Mouse (Mus musculus) lung, embryonic 15.5 days (tissue): Measurements from ENCODE around the gene Lpxn. TPM values are rescaled to one million over a fixed set of nuclear protein-coding genes. Genes with fewer than 3 reads are reported as not detected.
A peak's percentile ranks its signal among the peaks of the same experiment; 100 is the strongest.

Experiments
- ATAC-seq: fragments of 200-750 bp; cut with Nextera tagmentation; 2 replicates; pipeline ENCODE4 v1.8.0; 2017; ENCODE audit warnings: moderate number of reproducible peaks, borderline replicate concordance; ENCODE audit not compliant: low FRiP score, low TSS enrichment; ENCODE audit errors: extremely low read depth
- H3K27ac ChIP-seq: fragments of 300-500 bp; sonication (generic); 2 replicates; pipeline ENCODE4 v1.5.1; 2015; ENCODE audit warnings: moderate library complexity, mild to moderate bottlenecking, inconsistent platforms
- H3K27me3 ChIP-seq: fragments of 300-500 bp; sonication (generic); 2 replicates; pipeline ENCODE4 v1.6.1; 2015; ENCODE audit warnings: inconsistent platforms
- H3K36me3 ChIP-seq: fragments of 300-500 bp; sonication (generic); 2 replicates; pipeline ENCODE4 v1.6.1; 2015; ENCODE audit warnings: inconsistent platforms
- H3K4me1 ChIP-seq: fragments of 300-500 bp; sonication (generic); 2 replicates; pipeline ENCODE4 v1.6.1; 2015; ENCODE audit warnings: inconsistent platforms
- H3K4me2 ChIP-seq: fragments of 300-500 bp; sonication (generic); 2 replicates; pipeline ENCODE4 v1.6.1; 2015; ENCODE audit warnings: inconsistent platforms, mild to moderate bottlenecking, moderate library complexity
- H3K4me3 ChIP-seq: fragments of 300-500 bp; sonication (generic); 2 replicates; pipeline ENCODE4 v1.5.1; 2015; ENCODE audit warnings: mild to moderate bottlenecking, inconsistent platforms
- H3K9ac ChIP-seq: fragments of 300-500 bp; sonication (generic); 2 replicates; pipeline ENCODE4 v1.6.1; 2015; ENCODE audit warnings: inconsistent platforms
- H3K9me3 ChIP-seq: fragments of 300-500 bp; sonication (generic); 2 replicates; pipeline ENCODE4 v1.6.1; 2016; ENCODE audit warnings: inconsistent platforms
- WGBS: fragments of 180-500 bp; shearing (Covaris S2); methylation state at CpG from one replicate; pipeline ENCODE4 v1.1.7; 2015; 5-methylcytosine and 5-hydroxymethylcytosine counted together
- polyA plus RNA-seq: library from polyadenylated mRNA; unstranded; fragments of >200 nt; fragmentation: Nextera tagmentation; extraction: Ambion mirVana; gene quantifications from 2 replicates; pipeline ENCODE4 v1.2.1, GENCODE M21; 2015

The Lpxn gene
- polyA plus RNA-seq, 1 experiment from 2014 or later: 2.5 TPM

- WGBS: under 1% methylated on average over 34 of the region's 39 CpGs
- ATAC-seq: peak; percentile 63
- H3K36me3 ChIP-seq: no peaks in the 10 kb centered on the region
These were observed 1.6 kb upstream of the Lpxn start for GRCm38 (mm10) chr19:12794056-12795044.

GRCm38 (mm10) chr19:12795110-12795509 lies 883 bp upstream of the Lpxn start:
- Histone ChIP-seq H3K27ac (peak overlapping the region; percentile 100), H3K4me1 (peaks cover 7% of the 10 kb centered on the region), H3K9ac (peak overlapping the region; percentile 99), H3K9me3 (no peaks in the 10 kb centered on the region), H3K4me2 (peak overlapping the region; percentile 55), H3K4me3 (peak overlapping the region; percentile 98), H3K36me3 (no peaks in the 10 kb centered on the region), H3K27me3 (no peaks in the 10 kb centered on the region)
- under 1% methylated on average over 29 of the region's 63 CpGs for WGBS
- no peak for ATAC-seq

More at GRCm38 (mm10) chr19:12794056-12795044, 1.6 kb upstream of the Lpxn start:
- H3K4me3 ChIP-seq: peak overlapping the region; percentile 98
- H3K9ac ChIP-seq: peak overlapping the region; percentile 99
- no peaks in the 10 kb centered on the region for H3K9me3 ChIP-seq
- peaks cover 7% of the 10 kb centered on the region for H3K4me1 ChIP-seq
- H3K27me3 ChIP-seq: no peaks in the 10 kb centered on the region
- peak overlapping the region; percentile 100 for H3K27ac ChIP-seq
- peak overlapping the region; percentile 55 for H3K4me2 ChIP-seq

GRCm38 (mm10) chr19:12796328-12796931 lies 437 bp downstream of the Lpxn start:
- peak overlapping the region; percentile 100 for H3K27ac ChIP-seq
- peak; percentile 6 for ATAC-seq
- H3K4me3 ChIP-seq: peak overlapping the region; percentile 98
- H3K4me1 ChIP-seq: peaks cover 7% of the 10 kb centered on the region
- no peaks in the 10 kb centered on the region for H3K36me3 ChIP-seq
- peak overlapping the region; percentile 79 for H3K4me2 ChIP-seq
- H3K9ac ChIP-seq: peak overlapping the region; percentile 64
- no peaks in the 10 kb centered on the region for H3K9me3 ChIP-seq
- no peaks in the 10 kb centered on the region for H3K27me3 ChIP-seq
- WGBS: under 1% methylated on average over 29 of the region's 29 CpGs

GRCm38 (mm10) chr19:12797071-12797470 lies 1.1 kb downstream of the Lpxn start:
- Histone ChIP-seq H3K9ac (peak overlapping the region; percentile 64), H3K4me1 (peaks cover 4% of the 10 kb centered on the region; the same call in 1 of the 2 replicates), H3K27me3 (no peaks in the 10 kb centered on the region), H3K9me3 (no peaks in the 10 kb centered on the region), H3K36me3 (no peaks in the 10 kb centered on the region), H3K4me2 (peak overlapping the region; percentile 79), H3K4me3 (peak overlapping the region; percentile 98), H3K27ac (peak overlapping the region; percentile 100)
- WGBS: under 1% methylated on average over 7 of the region's 7 CpGs
- no peak for ATAC-seq

- Histone ChIP-seq H3K9me3 (no peaks in the 10 kb centered on the region), H3K27me3 (no peaks in the 10 kb centered on the region), H3K36me3 (no peaks in the 10 kb centered on the region), H3K27ac (no peak overlapping the region), H3K4me1 (no peaks in the 10 kb centered on the region), H3K4me3 (no peak overlapping the region), H3K9ac (no peak overlapping the region), H3K4me2 (no peak overlapping the region)
- WGBS: 66% methylated on average over 4 of the region's 4 CpGs
- no peak for ATAC-seq
These were observed 2.4 kb downstream of the Lpxn start for GRCm38 (mm10) chr19:12798404-12798803.

- Histone ChIP-seq H3K4me3 (no peak overlapping the region), H3K4me2 (no peak overlapping the region), H3K36me3 (no peaks in the 10 kb centered on the region), H3K9ac (no peak overlapping the region), H3K4me1 (no peaks in the 10 kb centered on the region), H3K27ac (no peak overlapping the region), H3K9me3 (no peaks in the 10 kb centered on the region), H3K27me3 (no peaks in the 10 kb centered on the region)
- 83% methylated on average over 3 of the region's 3 CpGs for WGBS
- ATAC-seq: no peak
These were observed 3.1 kb downstream of the Lpxn start for GRCm38 (mm10) chr19:12799081-12799480.

GRCm38 (mm10) chr19:12800621-12801020 lies 4.6 kb downstream of the Lpxn start:
- no peaks in the 10 kb centered on the region for H3K9me3 ChIP-seq
- no peaks in the 10 kb centered on the region for H3K4me1 ChIP-seq
- H3K36me3 ChIP-seq: no peaks in the 10 kb centered on the region
- H3K27ac ChIP-seq: no peak overlapping the region
- 69% methylated on average over 2 of the region's 2 CpGs for WGBS
- no peaks in the 10 kb centered on the region for H3K27me3 ChIP-seq
- no peak overlapping the region for H3K9ac ChIP-seq
- no peak for ATAC-seq
- no peak overlapping the region for H3K4me3 ChIP-seq
- H3K4me2 ChIP-seq: no peak overlapping the region

- H3K9me3 ChIP-seq: no peaks in the 10 kb centered on the region
- no peak overlapping the region for H3K4me2 ChIP-seq
- no peak overlapping the region for H3K27ac ChIP-seq
- H3K27me3 ChIP-seq: no peaks in the 10 kb centered on the region
- H3K9ac ChIP-seq: no peak overlapping the region
- ATAC-seq: no peak
- no peaks in the 10 kb centered on the region for H3K4me1 ChIP-seq
- no peak overlapping the region for H3K4me3 ChIP-seq
- 64% methylated on average over 3 of the region's 3 CpGs for WGBS
- H3K36me3 ChIP-seq: no peaks in the 10 kb centered on the region
These were observed 5.1 kb downstream of the Lpxn start for GRCm38 (mm10) chr19:12801046-12801445.

GRCm38 (mm10) chr19:12802830-12803229 lies 6.8 kb downstream of the Lpxn start:
- Histone ChIP-seq H3K27me3 (no peaks in the 10 kb centered on the region), H3K9ac (no peak overlapping the region), H3K4me2 (no peak overlapping the region), H3K4me3 (no peak overlapping the region), H3K27ac (no peak overlapping the region), H3K36me3 (no peaks in the 10 kb centered on the region), H3K4me1 (no peaks in the 10 kb centered on the region), H3K9me3 (no peaks in the 10 kb centered on the region)
- no peak for ATAC-seq
- WGBS: 72% methylated on average over 3 of the region's 3 CpGs

- no peaks in the 10 kb centered on the region for H3K9me3 ChIP-seq
- no peak overlapping the region for H3K27ac ChIP-seq
- ATAC-seq: no peak
- H3K4me2 ChIP-seq: no peak overlapping the region
- H3K4me3 ChIP-seq: no peak overlapping the region
- no peaks in the 10 kb centered on the region for H3K36me3 ChIP-seq
- H3K4me1 ChIP-seq: no peaks in the 10 kb centered on the region
- no peaks in the 10 kb centered on the region for H3K27me3 ChIP-seq
- 80% methylated on average over 1 of the region's 1 CpGs for WGBS
- H3K9ac ChIP-seq: no peak overlapping the region
These were observed 8.2 kb downstream of the Lpxn start for GRCm38 (mm10) chr19:12804237-12804636.

- Histone ChIP-seq H3K36me3 (no peaks in the 10 kb centered on the region), H3K4me3 (no peak overlapping the region), H3K4me1 (no peaks in the 10 kb centered on the region), H3K9ac (no peak overlapping the region), H3K27me3 (no peaks in the 10 kb centered on the region), H3K9me3 (no peaks in the 10 kb centered on the region), H3K27ac (no peak overlapping the region), H3K4me2 (no peak overlapping the region)
- ATAC-seq: no peak
- WGBS: 73% methylated on average over 3 of the region's 3 CpGs
These were observed 9.7 kb downstream of the Lpxn start for GRCm38 (mm10) chr19:12805730-12806129.

- no peak for ATAC-seq
- H3K9ac ChIP-seq: no peak overlapping the region
- no peak overlapping the region for H3K4me3 ChIP-seq
- no peaks in the 10 kb centered on the region for H3K36me3 ChIP-seq
- WGBS: 74% methylated on average over 2 of the region's 2 CpGs
- H3K4me2 ChIP-seq: no peak overlapping the region
- H3K27me3 ChIP-seq: no peaks in the 10 kb centered on the region
- no peaks in the 10 kb centered on the region for H3K4me1 ChIP-seq
- H3K9me3 ChIP-seq: no peaks in the 10 kb centered on the region
- H3K27ac ChIP-seq: no peak overlapping the region
These were observed 10.2 kb downstream of the Lpxn start for GRCm38 (mm10) chr19:12806214-12806613.
